Mouse (Mus musculus) layer of hippocampus, adult 11-12 months (tissue): Measurements from ENCODE around the gene 1700001K19Rik.
"Not testable (repeated sequence)": the region's sequence is repeated elsewhere in the genome, so short reads cannot be mapped to it uniquely, and the experiment has no call there.

Experiments used
- DNase-seq: peaks from one replicate; pipeline ENCODE4 v3.0.0; 2022; ENCODE audit warnings: low spot score

Gene 1700001K19Rik

DNA sequence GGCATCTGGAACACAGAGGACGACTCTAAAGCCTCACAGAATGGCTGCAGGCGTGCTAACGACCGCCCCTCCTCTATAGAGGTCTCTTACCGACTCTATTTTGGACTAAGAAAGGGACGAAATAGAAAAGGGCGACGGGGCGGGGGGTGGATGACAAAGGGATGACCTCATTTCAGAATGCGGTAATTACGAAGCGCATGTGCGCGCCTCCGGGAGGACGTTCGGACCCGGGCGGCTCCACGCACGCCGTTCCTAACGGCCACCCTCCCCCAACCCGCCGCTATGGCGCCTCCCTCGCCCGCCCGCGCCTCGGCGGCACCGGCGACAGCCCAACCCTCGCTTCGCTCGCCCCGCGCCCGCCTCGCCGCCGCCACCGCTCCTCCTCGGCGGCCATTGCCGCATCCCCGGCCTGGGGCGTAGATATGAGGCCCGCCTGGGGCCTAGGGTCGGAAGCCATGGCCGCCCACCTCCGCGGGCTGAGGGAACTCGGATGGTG is 13.3 kb upstream of the 1700001K19Rik start:
- DNase-seq: peak; percentile 56

DNA sequence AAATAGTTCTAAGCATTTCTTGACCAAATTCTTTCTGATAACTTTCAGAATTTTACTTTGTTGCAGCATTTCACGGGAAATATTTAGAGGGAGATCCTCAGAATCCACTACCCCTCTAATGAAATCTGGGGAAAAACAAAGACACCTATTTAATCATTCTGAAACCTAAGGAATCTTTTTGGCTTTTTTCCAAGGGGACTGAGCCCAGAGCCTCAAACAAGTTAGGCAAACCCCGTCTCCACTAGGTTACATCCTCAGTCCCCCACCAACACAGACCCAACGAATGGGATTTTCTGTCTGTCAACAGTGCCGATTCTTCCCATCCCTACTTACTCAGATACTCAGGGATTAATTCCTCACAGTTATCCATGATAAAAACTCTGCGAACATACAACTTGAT is 11.0 kb upstream of the 1700001K19Rik start:
- DNase-seq: not testable (repeated sequence)

DNA sequence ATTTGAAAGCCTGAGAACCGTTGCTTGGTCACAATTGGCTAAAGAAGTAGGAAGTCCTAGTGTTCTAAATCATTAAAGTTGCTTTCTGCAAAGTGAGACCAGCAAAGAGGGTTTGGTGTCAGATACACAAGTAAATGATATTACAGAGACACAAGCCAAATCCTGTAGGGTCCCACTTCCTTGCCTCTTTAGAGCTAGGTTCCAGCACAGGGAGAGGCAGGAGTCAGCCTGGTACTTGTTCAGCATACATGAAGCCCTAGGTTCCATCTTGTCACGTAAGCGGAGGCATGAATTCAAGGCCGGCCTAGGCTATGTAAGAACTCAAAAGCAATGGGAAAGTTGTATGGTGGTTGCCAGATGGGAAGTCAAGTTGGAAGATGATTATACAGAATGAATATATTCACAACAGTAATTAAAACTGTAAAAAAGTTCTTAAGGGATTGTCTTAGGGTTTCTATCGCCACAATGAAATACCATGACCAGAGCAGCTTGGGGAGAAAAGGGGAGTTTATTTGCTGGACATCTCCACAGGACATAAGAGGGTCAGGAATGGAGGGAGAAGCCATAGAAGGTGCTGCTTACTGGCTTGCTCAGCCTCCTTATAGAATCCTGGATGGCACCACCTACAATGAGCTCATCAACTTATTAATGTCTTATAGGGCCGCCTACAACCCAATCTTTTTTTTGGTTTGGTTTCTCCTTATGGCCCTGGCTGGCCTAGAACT is 7.7 kb upstream of the 1700001K19Rik start:
- DNase-seq: no peak

DNA sequence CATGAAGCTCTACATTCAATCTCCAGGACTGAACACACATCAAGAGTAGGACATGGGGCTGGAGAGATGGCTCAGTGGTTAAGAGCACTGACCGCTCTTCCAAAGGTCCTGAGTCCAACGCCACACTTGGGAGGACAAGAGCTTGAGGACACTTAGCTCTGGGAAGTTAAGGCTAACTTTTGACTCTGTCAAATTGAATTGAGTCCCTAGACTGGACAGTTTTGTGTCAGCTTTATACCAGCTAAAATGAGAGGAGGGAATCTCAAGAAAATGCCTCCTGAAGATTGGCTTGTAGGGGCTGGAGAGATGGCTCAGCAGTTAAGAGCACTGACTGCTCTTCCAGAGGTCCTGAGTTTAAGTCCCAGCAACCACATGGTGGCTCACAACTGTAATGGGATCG is 6.5 kb upstream of the 1700001K19Rik start:
- not testable (repeated sequence) for DNase-seq

DNA sequence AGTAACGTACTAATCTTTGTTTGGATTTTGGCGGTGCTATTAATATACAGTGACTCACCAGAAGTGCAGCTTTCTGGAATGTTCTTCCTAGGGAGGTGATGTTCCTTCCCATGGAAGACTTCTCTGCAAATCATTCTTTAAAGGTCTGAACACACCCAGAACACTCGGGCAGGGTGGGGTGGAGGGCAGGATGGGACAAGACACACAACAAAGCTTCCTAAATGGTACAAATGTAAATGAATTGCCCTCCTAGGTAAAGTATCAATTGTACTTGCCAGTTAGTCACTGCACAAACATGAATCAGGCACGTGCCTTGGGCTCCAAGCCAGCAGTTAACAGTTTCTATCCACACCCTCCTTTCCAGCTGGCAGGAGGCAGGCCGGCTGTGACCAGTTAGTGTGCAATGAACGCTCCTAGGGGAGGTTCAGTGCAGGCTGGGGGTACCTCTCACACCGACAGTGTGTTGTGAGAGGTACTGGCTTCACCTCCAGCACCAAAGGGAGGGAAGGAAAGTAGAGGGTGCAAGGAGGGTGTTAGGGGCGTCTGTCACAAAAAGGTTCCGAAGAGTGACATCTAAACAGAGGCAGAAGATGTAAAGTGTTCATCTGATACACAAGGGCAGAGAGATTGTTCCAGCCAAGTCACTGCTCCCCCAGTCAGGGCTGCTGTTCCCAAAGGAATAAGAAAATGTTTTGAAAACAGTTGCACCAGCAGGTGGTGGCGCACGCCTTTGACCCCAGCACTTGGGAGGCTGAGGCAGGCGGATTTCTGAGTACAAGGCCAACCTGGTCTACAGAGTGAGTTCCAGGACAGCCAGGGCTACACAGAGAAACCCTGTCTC is 5.7 kb upstream of the 1700001K19Rik start:
- DNase-seq: peak; percentile 32

- no peak for DNase-seq
Observed at GRCm38 (mm10) chr12:110683580-110683979, 1.2 kb upstream of the 1700001K19Rik start.

GRCm38 (mm10) chr12:110681878-110682277 is 541 bp downstream of the 1700001K19Rik start:
- no peak for DNase-seq

GRCm38 (mm10) chr12:110681191-110681590 is 1.2 kb downstream of the 1700001K19Rik start:
- DNase-seq: no peak

DNA sequence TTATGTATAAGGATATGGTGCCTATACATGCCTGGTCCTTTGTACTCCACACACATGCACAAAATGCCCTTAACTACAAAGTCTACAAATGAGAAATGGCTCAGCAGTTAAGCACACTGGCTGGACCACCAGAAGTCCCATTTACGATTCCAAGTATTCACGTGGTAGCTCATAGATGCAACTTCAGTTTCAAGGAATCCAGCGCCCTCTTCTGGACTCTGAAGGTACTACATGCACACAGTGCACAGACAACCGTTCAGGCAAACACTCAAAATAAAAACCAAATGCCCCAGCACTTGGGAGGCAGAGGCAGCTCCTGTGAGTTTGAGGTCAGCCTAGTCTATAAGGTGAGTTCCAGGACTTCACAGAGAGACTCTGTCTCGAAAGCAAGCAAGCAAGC is 8.2 kb downstream of the 1700001K19Rik start:
- no peak for DNase-seq

DNA sequence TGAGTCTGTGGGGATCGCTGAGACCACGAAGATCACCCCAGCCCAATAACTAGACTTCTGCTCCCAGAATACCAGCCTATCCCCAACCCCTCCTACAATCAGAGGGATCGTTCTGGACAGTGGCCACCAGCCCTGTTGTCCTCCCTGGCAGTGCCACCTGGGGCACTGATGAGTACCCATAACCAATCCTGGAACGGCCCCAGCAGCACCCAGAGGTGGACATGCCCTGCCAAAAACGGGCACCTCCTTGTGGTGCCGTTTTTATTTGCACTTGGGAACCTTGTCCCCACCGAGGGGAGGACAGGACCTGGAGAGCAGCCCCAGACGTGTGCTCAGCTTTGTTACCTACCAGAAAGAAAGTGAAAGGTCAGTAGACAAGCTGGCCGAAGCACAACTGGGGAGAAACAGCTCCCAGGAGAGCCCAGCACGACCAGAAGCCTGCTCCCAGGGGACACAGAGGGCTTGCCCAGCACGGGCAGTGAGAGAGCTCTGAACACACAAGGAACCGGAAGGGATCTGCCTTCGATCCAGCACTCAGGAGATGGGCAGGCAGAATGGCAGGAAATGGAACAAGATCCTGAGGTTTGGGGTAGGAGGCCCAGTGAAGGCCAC is 14.8 kb downstream of the 1700001K19Rik start:
- DNase-seq: no peak

DNA sequence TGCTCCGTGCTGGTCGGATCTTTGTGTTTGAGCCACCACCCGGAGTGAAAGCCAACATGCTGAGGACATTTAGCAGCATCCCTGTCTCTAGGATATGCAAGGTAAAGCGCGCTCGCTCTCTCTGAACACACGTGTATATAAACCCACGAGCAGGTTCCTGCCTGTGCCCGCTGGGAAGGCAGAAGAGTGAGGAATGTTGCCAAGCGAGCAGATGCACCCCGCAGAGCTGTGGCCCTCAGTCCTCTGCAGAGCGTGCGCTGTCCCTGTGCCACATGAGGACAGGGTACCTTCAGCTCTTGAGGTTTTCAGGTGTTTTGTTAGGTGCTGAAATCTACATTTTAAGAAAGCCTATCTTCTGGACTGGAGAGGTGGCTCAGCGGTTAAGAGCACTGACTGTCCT is 20.7 kb downstream of the 1700001K19Rik start:
- no peak for DNase-seq

DNA sequence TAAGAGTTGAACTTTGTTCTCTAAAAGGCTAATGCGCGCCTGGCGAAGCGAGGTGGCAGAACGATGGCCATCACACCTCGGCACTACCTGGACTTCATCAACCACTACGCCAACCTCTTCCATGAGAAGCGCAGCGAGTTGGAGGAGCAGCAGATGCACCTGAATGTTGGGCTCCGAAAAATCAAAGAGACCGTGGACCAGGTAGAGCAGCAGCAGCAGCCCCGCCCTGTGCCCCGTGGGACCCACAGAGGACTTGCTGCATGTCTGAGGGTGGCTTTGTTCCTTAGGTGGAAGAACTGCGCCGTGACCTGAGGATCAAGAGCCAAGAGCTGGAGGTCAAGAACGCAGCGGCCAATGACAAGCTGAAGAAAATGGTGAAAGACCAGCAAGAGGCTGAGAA is 31.0 kb downstream of the 1700001K19Rik start:
- DNase-seq: no peak

GRCm38 (mm10) chr12:110650241-110650641 is 32.2 kb downstream of the 1700001K19Rik start:
- DNase-seq: peak; percentile 28

GRCm38 (mm10) chr12:110637507-110638114 is 44.8 kb downstream of the 1700001K19Rik start:
- DNase-seq: no peak

GRCm38 (mm10) chr12:110636293-110636692 is 46.1 kb downstream of the 1700001K19Rik start:
- no peak for DNase-seq

- no peak for DNase-seq
Observed at GRCm38 (mm10) chr12:110630056-110630455, 52.4 kb downstream of the 1700001K19Rik start.
